Mouse (Mus musculus) kidney, adult 2 months (tissue): ENCODE results near the gene Cdc37l1. TPM values are rescaled to one million over a fixed set of nuclear protein-coding genes. Genes with fewer than 3 reads are reported as not detected.

Experiments used
- DNase-seq: peaks from one replicate; pipeline ENCODE4 v3.0.0; 2021
- H3K27ac ChIP-seq: fragments of 200-500 bp; 2 replicates; pipeline ENCODE4 v1.5.1; 2012; ENCODE audit warnings: low read depth, low read length, control low read depth, inconsistent platforms; ENCODE audit not compliant: insufficient read depth
- H3K27me3 ChIP-seq: fragments of 200-500 bp; replicated peaks from 2 replicates; pipeline ENCODE4 v1.6.1; 2012; ENCODE audit warnings: mild to moderate bottlenecking, moderate library complexity, low read length, inconsistent platforms; ENCODE audit not compliant: control insufficient read depth, insufficient read depth
- H3K36me3 ChIP-seq: fragments of 200-500 bp; 2 replicates; pipeline ENCODE4 v1.6.1; 2012; ENCODE audit warnings: mild to moderate bottlenecking, moderate library complexity, low read length, inconsistent platforms; ENCODE audit not compliant: control insufficient read depth, insufficient read depth
- H3K4me1 ChIP-seq: fragments of 200-500 bp; 2 replicates; pipeline ENCODE4 v1.6.1; 2011; ENCODE audit warnings: low read length; ENCODE audit not compliant: control insufficient read depth, insufficient read depth
- H3K4me3 ChIP-seq: fragments of 200-500 bp; 2 replicates; pipeline ENCODE4 v1.5.1; 2011; ENCODE audit warnings: mild to moderate bottlenecking, low read depth, low read length, control low read depth; ENCODE audit not compliant: insufficient read depth
- CTCF ChIP-seq: fragments of 200-500 bp; conservative IDR thresholded peaks from 2 replicates; pipeline ENCODE4 v1.5.1; 2011; ENCODE audit warnings: low read depth, mild to moderate bottlenecking, control low read depth, low read length, moderate library complexity, mixed read lengths; ENCODE audit not compliant: insufficient read depth, insufficient read length
- POLR2A ChIP-seq: fragments of 200-500 bp; IDR thresholded peaks from one replicate; pipeline ENCODE4 v1.6.1; 2011; ENCODE audit warnings: low read depth, low read length, control low read depth
- WGBS: fragments of 180-500 bp; shearing (Covaris S2); methylation state at CpG from one replicate; pipeline ENCODE4 v1.1.7; 2018; 5-methylcytosine and 5-hydroxymethylcytosine counted together
- polyA plus RNA-seq: library from polyadenylated mRNA; depleted of rRNA; stranded (reverse); fragments of >200 nt; gene quantifications from 2 replicates; pipeline ENCODE4 v1.2.3, GENCODE M21; 2012

The Cdc37l1 gene
- polyA plus RNA-seq, 1 experiment, result 15.6 TPM

DNA sequence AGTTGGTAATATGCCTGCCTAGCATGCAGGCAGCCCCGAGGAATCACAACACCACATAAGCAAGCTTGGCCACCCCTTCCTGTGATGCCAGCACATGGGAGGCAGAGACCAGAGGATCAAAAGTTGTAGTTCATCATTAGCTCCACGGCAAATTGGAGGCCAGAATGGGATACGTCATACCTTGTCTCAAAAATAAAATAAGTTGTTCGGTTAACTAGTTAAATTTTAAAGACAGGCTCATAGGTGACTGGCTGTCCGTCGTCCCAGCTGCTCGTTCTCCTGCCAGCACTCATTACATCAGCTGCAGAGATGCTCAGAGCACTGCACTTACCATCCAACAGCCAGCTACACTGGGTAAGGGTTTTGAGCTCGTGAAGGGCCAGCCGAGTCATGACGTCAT, 47.4 kb downstream of the Cdc37l1 start:
- DNase-seq, result peak; percentile 51
- Histone ChIP-seq H3K4me1 (peaks cover 5% of the 10 kb centered on the region; the same call in 1 of the 2 replicates), H3K27ac (no peak overlapping the region; the same call in 1 of the 2 replicates), H3K4me3 (no peak overlapping the region), H3K36me3 (0 out of 2 replicates have a peak, but pooled peaks cover 2% of the 10 kb centered on the region), H3K27me3 (no peaks in the 10 kb centered on the region)
- TF ChIP-seq CTCF, result no peak
- TF ChIP-seq POLR2A, result no peak
- WGBS, result 53% methylated on average over 10 of the region's 10 CpGs

DNA sequence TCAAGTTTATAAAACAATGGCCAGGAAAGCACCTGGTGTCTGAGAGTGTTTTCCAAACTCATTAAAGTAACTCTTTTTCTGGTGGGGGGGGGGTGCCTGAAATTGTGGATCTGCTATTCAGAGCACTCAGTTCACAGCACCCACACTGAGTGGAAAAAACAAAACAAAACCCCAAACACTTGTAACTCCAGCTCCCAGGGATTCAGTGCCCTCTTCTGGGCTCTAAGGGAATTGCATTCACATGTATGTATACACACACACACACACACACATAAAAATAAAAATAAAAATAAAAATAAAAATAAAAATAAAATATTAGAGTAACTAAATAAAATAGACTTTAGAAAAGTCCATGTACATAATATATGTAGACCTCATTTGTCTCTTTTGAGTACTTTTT, 49.2 kb downstream of the Cdc37l1 start:
- Histone ChIP-seq H3K4me1 (peaks cover 9% of the 10 kb centered on the region; the same call in 1 of the 2 replicates), H3K36me3 (0 out of 2 replicates have a peak, but pooled peaks cover 2% of the 10 kb centered on the region), H3K27ac (no peak overlapping the region), H3K27me3 (no peaks in the 10 kb centered on the region), H3K4me3 (no peak overlapping the region)
- no peak for TF ChIP-seq POLR2A
- no peak for TF ChIP-seq CTCF
- no peak for DNase-seq

DNA sequence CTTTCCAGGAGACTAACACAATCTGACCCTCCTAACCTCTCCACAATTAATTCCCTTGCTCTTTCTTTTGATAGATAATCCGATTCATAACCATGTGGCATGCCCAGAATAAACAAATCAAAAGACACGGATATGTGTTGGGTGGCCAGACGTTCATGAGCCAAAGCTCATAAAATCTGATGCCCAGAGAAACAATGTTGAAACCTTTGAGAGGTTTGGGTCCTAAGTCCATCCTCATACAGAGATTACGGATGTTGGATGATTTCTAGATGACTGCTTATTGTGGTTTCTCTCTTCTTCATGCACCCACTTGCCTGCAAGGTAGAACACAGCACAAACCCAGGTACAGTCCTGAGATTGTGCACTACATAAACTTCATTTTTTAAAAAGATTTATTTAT, 50.1 kb downstream of the Cdc37l1 start:
- no peak for DNase-seq
- H3K4me3 ChIP-seq, result no peak overlapping the region
- no peak overlapping the region for H3K27ac ChIP-seq
- TF ChIP-seq CTCF, result no peak
- TF ChIP-seq POLR2A, result no peak
- H3K36me3 ChIP-seq, result 0 out of 2 replicates have a peak, but pooled peaks cover 2% of the 10 kb centered on the region
- no peaks in the 10 kb centered on the region for H3K27me3 ChIP-seq
- peaks cover 10% of the 10 kb centered on the region; the same call in 1 of the 2 replicates for H3K4me1 ChIP-seq
- WGBS, result 53% methylated on average over 4 of the region's 4 CpGs

DNA sequence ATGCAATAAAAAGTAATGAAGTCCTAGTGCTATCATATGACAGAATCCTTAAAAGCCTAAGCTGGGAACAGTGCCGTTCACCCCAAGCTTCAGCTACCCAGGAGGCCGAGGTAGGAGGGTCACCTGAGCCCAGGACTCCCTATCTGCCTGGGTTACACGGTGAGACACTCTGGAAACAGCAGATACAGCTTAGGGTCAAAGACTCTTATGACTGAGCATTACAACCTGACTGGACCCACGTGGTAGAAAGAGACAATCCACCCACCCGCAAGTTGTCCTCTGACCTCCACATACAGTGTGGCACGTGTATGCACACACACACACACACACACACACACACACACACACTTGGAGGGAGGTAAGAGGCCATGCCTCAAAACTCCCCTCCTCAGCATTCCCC, 52.0 kb downstream of the Cdc37l1 start:
- H3K4me3 ChIP-seq, result no peak overlapping the region
- H3K27me3 ChIP-seq, result no peaks in the 10 kb centered on the region
- no peak for DNase-seq
- 48% methylated on average over 6 of the region's 6 CpGs for WGBS
- no peaks in the 10 kb centered on the region for H3K36me3 ChIP-seq
- no peak overlapping the region for H3K27ac ChIP-seq
- H3K4me1 ChIP-seq, result peaks cover 17% of the 10 kb centered on the region; the same call in 1 of the 2 replicates
- TF ChIP-seq CTCF, result no peak
- no peak for TF ChIP-seq POLR2A

DNA sequence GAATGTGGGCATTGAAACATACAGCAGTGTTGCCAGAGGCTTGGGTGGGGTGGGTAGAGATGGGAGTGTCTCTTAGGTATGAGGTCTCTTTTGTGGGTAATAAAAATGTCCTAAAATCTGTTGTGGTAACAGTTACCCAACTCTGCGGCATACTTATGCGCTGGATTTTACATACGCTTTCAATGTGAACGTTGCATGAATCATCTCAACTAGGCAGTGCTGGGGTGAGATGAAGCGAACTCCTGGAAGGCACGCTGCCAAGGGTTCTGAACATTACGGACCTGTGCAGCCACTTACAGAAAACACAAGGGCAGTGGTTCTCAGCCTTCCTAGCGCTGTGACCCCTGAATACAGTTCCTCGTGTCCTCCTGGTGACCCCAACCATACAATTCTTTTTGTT, 52.5 kb downstream of the Cdc37l1 start:
- no peaks in the 10 kb centered on the region for H3K36me3 ChIP-seq
- no peak overlapping the region for H3K27ac ChIP-seq
- TF ChIP-seq POLR2A (no peak), CTCF (no peak)
- no peaks in the 10 kb centered on the region for H3K27me3 ChIP-seq
- 60% methylated on average over 9 of the region's 9 CpGs for WGBS
- H3K4me3 ChIP-seq, result no peak overlapping the region
- no peak for DNase-seq
- H3K4me1 ChIP-seq, result peaks cover 13% of the 10 kb centered on the region; the same call in 1 of the 2 replicates

DNA sequence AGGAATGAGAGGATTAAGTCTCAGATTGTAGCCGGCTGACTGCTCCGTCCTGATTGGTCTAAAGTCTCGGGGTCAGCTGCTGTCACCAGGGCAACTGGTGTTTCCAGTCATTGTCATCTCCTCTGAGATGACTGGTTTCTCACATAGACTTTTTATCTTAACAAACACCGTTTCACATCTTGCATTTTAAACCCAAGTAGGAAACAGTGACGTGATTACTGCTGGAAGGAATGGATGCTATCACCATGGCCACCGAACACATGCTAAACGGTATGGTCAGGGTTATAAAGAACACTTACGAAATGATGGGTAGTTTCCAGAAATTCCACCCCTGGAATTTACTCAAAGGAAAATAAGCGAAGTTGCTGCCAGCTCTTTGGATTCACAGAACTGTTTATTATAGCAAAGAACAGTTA, 54.2 kb downstream of the Cdc37l1 start:
- no peak for DNase-seq
- H3K4me3 ChIP-seq, result no peak overlapping the region
- no peaks in the 10 kb centered on the region for H3K36me3 ChIP-seq
- TF ChIP-seq POLR2A (no peak), CTCF (no peak)
- H3K4me1 ChIP-seq, result peaks cover 13% of the 10 kb centered on the region; the same call in 1 of the 2 replicates
- H3K27ac ChIP-seq, result no peak overlapping the region
- H3K27me3 ChIP-seq, result no peaks in the 10 kb centered on the region
- 67% methylated on average over 9 of the region's 9 CpGs for WGBS

- Histone ChIP-seq H3K27me3 (no peaks in the 10 kb centered on the region), H3K27ac (no peak overlapping the region), H3K4me1 (peaks cover 13% of the 10 kb centered on the region; the same call in 1 of the 2 replicates), H3K36me3 (no peaks in the 10 kb centered on the region), H3K4me3 (no peak overlapping the region)
- DNase-seq, result peak; percentile 79
- WGBS, result 28% methylated on average over 4 of the region's 4 CpGs
- TF ChIP-seq POLR2A (no peak), CTCF (no peak)
These were observed 55.2 kb downstream of the Cdc37l1 start for GRCm38 (mm10) chr19:29045369-29045768.
